Mouse (Mus musculus) liver (tissue): ENCODE data around the gene Lrrc42.

Source experiments
- DNase-seq: peaks from one replicate; pipeline ENCODE4 v3.0.0-alpha.2; 2020; ENCODE audit warnings: mixed read lengths

Gene Lrrc42

DNA sequence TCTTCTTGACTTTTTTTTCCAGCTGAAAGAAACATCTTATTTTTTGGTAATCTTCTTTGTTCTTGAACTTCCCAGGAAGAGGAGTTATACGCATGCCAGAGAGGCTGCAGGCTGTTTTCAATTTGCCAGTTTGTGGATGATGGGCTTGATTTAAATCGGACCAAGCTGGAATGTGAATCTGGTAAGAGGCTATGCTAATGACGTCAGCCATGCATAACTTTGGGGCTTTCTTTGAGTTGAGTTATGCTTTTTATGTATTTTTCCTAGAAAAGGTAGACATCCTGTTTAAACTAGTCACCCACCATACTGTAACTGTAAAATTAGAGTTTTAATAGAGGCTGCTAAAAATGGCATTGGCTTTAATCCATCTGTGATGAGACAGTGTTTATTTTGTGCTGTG, 67.6 kb downstream of the Lrrc42 start:
- DNase-seq: no peak
